ENCODE assay signal across 7 mouse cellular contexts in the genomic region with DNA sequence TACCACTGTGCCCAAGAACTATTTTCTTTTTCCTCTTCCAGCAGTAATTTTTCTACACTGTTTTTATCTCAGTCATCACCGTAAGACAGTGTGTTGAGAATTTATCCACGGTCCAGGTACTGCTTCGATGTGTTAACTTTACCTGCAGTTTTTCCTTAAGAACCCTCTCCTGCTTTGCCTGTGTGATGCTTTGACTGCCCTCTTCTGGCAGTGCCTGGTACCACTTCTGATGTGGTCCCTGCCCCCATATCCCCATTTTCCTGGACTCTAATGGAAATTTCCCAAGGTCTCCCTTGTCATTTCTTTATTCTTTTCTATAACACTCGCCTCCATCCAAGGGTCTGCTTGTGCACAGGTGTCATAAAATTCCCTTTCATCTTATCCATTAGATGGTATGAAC. TPM values are rescaled to one million over a fixed set of nuclear protein-coding genes. Genes with fewer than 3 reads are reported as not detected.
DNase-seq lines count a peak whose midpoint lies in the region; ATAC-seq and TF ChIP-seq lines count a peak whose summit lies in the region.

No protein-coding gene starts in this region.

- TF ChIP-seq CTCF in brain, embryonic 14.5 days (IDR thresholded peaks at IDR 0.05; ENCODE audit: borderline replicate concordance, extremely low read depth, insufficient read depth, insufficient read length) = peak; percentile 62; the same call in 1 of the 2 replicates

- intact Hi-C loops in gastrocnemius, postnatal 14 days (cut with DNase I; ENCODE audit: low total_unique reads) = loop anchor here (5.0 kb wide), 1 partner anchor 271 kb away; no protein-coding TSS in a partner anchor
- intact Hi-C loops in left cerebral cortex, postnatal 25 days (cut with DNase I) = loop anchor here (5.0 kb wide), 2 partner anchors 64 to 106 kb away; no protein-coding TSS in a partner anchor

- H3K4me3 ChIP-seq in liver, embryonic 11.5 days (ENCODE audit: low read depth, low read length) = no peak overlapping the region

- ATAC-seq in liver, embryonic 11.5 days (replicated peaks; ENCODE audit: low FRiP score) = no peak

- H3K9ac ChIP-seq in liver, embryonic 11.5 days (ENCODE audit: low read depth, low read length) = no peak overlapping the region

- H3K4me2 ChIP-seq in liver, embryonic 11.5 days = no peak overlapping the region

- no peaks in the 10 kb centered on the region for H3K36me3 ChIP-seq in liver, embryonic 11.5 days (ENCODE audit: control insufficient read depth, insufficient read depth, low read length)

- H3K27ac ChIP-seq in liver, embryonic 11.5 days (ENCODE audit: low read depth, low read length) = no peak overlapping the region

- H3K4me1 ChIP-seq in liver, embryonic 11.5 days (replicated peaks; ENCODE audit: control insufficient read depth, insufficient read depth, low read length) = peaks cover 13% of the 10 kb centered on the region

- DNase-seq in liver (peak; percentile 74), MEL-GATA-1-ER (ENCODE audit: extremely low read depth, low read depth) (peak; percentile 29)
- DNase-seq in liver, embryonic 11.5 days (ENCODE audit: low spot score) = no peak
- peak; percentile 46 for DNase-seq in brain, embryonic 14.5 days (ENCODE audit: low read depth)
- peak; percentile 26 for DNase-seq in gastrocnemius, postnatal 14 days
- DNase-seq in left cerebral cortex, postnatal 25 days (ENCODE audit: low spot score in 2 of 2) = peak; percentile 51 to 67
- peak; percentile 30 for DNase-seq in right cerebral cortex, postnatal 4 days

- H3K9me3 ChIP-seq in liver, embryonic 11.5 days (ENCODE audit: control insufficient read depth, low read length) = no peaks in the 10 kb centered on the region

- TF ChIP-seq POLR2A in brain, embryonic 14.5 days (IDR thresholded peaks at IDR 0.05; ENCODE audit: borderline replicate concordance, extremely low read depth, insufficient read depth, insufficient read length, poor library complexity, severe bottlenecking) = no peak

- 40% methylated on average over 4 of the region's 4 CpGs for WGBS in liver, embryonic 11.5 days

- H3K27me3 ChIP-seq in liver, embryonic 11.5 days (replicated peaks; ENCODE audit: control insufficient read depth, insufficient read depth, low read length) = no peaks in the 10 kb centered on the region

RNA-seq across cellular contexts. Expression of a gene that starts 3.3 kb away (rescaled TPM):
- 97.7 and 100 TPM in 2 replicates for polyA plus RNA-seq in liver, embryonic 11.5 days (2014; fragmentation: Nextera tagmentation; extraction: Ambion mirVana)
- 22.3 and 49.9 TPM in 2 replicates for polyA plus RNA-seq in brain, embryonic 14.5 days (2012; rRNA removed)
- 100 to 1,000 TPM; 269 to 286 TPM for total RNA-seq in gastrocnemius, postnatal 14 days (2021)
- total RNA-seq in left cerebral cortex, postnatal 25 days (2021) = 10 to 100 TPM; 65.1 to 68.2 TPM

RNA-seq across cellular contexts. Expression of a gene that starts 37.3 kb away (rescaled TPM):
- polyA plus RNA-seq in liver, embryonic 11.5 days (2014; fragmentation: Nextera tagmentation; extraction: Ambion mirVana) = 3.0 and 3.1 TPM in 2 replicates
- polyA plus RNA-seq in brain, embryonic 14.5 days (2012; rRNA removed) = 0.34 and 0.54 TPM in 2 replicates
- total RNA-seq in gastrocnemius, postnatal 14 days (2021) = under 1 TPM; 0.06 to 0.09 TPM
- under 1 TPM; 0.18 to 0.28 TPM for total RNA-seq in left cerebral cortex, postnatal 25 days (2021)
